Mouse (Mus musculus) kidney, embryonic 16.5 days (tissue): ENCODE data around the gene Eloa. TPM values are rescaled to one million over a fixed set of nuclear protein-coding genes. Genes with fewer than 3 reads are reported as not detected.
"Not testable (repeated sequence)": the region's sequence is repeated elsewhere in the genome, so short reads cannot be mapped to it uniquely, and the experiment has no call there.

Experiments
- ATAC-seq: fragments of 200-750 bp; cut with Nextera tagmentation; 2 replicates; pipeline ENCODE4 v1.8.0; 2017; ENCODE audit warnings: moderate TSS enrichment; ENCODE audit not compliant: low FRiP score, low TSS enrichment
- H3K27ac ChIP-seq: fragments of 300-500 bp; sonication (generic); 2 replicates; pipeline ENCODE4 v1.5.1; 2014; ENCODE audit warnings: low read length
- H3K27me3 ChIP-seq: fragments of 300-500 bp; sonication (generic); 2 replicates; pipeline ENCODE4 v1.6.1; 2014; ENCODE audit warnings: low read length, control low read depth, mixed read lengths; ENCODE audit not compliant: insufficient read depth
- H3K36me3 ChIP-seq: fragments of 300-500 bp; sonication (generic); 2 replicates; pipeline ENCODE4 v1.6.1; 2014; ENCODE audit warnings: low read length, control low read depth, mixed read lengths; ENCODE audit not compliant: insufficient read depth
- H3K4me1 ChIP-seq: fragments of 300-500 bp; sonication (generic); 2 replicates; pipeline ENCODE4 v1.6.1; 2014; ENCODE audit warnings: low read length, control low read depth, mixed read lengths; ENCODE audit not compliant: insufficient read depth
- H3K4me2 ChIP-seq: fragments of 300-500 bp; sonication (generic); replicated peaks from 2 replicates; pipeline ENCODE4 v1.6.1; 2014; ENCODE audit warnings: low read depth, low read length
- H3K4me3 ChIP-seq: fragments of 300-500 bp; sonication (generic); 2 replicates; pipeline ENCODE4 v1.5.1; 2014; ENCODE audit warnings: mild to moderate bottlenecking, low read length
- H3K9ac ChIP-seq: fragments of 300-500 bp; sonication (generic); replicated peaks from 2 replicates; pipeline ENCODE4 v1.6.1; 2014; ENCODE audit warnings: low read length
- H3K9me3 ChIP-seq: fragments of 300-500 bp; sonication (generic); 2 replicates; pipeline ENCODE4 v1.6.1; 2016; ENCODE audit warnings: low read length, control low read depth
- WGBS: fragments of 180-500 bp; shearing (Covaris S2); extraction: QIAGEN DNeasy Blood & Tissue Kit; methylation state at CpG from one replicate; pipeline ENCODE4 v1.1.7; 2014; 5-methylcytosine and 5-hydroxymethylcytosine counted together
- polyA plus RNA-seq: library from polyadenylated mRNA; unstranded; fragments of >200 nt; fragmentation: Nextera tagmentation; extraction: Ambion mirVana; gene quantifications from 2 replicates; pipeline ENCODE4 v1.2.1, GENCODE M21; 2015

Eloa gene
- polyA plus RNA-seq, 1 experiment from 2014 or later: 45.1 TPM

GRCm38 (mm10) chr4:135986943-135987710 is 34.4 kb downstream of the Eloa start, which contains the start of gene Pithd1:
TSS of gene Pithd1 (minus strand) at chr4:135987264.
- H3K9ac ChIP-seq: peak within 1 kb of the TSS; percentile 93
- no peaks in the 10 kb centered on the region for H3K27me3 ChIP-seq
- no peaks in the 10 kb centered on the region for H3K9me3 ChIP-seq
- H3K4me3 ChIP-seq: peak within 1 kb of the TSS; percentile 90
- H3K27ac ChIP-seq: peak within 1 kb of the TSS; percentile 83
- WGBS: under 1% methylated on average over 75 of the region's 81 CpGs
- H3K4me2 ChIP-seq: peak within 1 kb of the TSS; percentile 58
- peak; percentile 96 for ATAC-seq
- peaks cover 18% of the 10 kb centered on the region for H3K4me1 ChIP-seq
- H3K36me3 ChIP-seq: peaks cover 18% of the 10 kb centered on the region

DNA sequence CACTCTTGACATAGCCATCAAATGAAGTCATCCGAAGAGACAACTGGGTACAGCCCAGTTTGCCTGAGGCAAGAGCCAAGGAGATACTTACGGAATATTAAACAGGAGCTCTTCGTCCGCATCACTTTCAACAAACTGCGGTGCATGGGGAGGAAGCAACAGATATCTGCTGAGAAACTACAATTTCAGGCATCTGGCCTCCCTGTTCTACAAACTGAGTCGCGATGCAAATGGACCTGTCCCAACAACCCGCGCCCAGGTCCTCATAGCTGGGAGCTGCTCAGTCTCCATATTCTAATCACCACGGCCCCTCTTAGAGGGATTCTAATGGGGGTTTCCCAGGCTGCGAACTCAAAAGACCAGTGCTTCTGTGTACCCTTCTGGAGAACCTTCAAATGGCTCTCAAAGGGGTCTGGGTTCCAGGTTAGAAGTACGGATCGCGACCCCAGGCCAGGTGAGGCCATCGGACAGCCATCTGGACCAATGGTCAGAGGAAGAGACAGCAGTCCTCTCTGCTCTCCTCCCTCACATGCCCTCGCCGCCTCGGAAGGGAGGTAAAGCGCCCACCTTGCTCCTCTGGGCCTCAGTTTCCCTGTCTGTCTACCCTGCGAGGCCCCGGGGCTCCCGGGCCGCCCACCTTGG is 35.1 kb downstream of the Eloa start:
- peak overlapping the region; percentile 83 for H3K27ac ChIP-seq
- H3K4me2 ChIP-seq: peak overlapping the region; percentile 58
- peaks cover 18% of the 10 kb centered on the region for H3K4me1 ChIP-seq
- no peaks in the 10 kb centered on the region for H3K9me3 ChIP-seq
- ATAC-seq: peak; percentile 2; the same call in 1 of the 2 replicates
- no peaks in the 10 kb centered on the region for H3K27me3 ChIP-seq
- H3K4me3 ChIP-seq: peak overlapping the region; percentile 90
- peaks cover 18% of the 10 kb centered on the region for H3K36me3 ChIP-seq
- 7% methylated on average over 23 of the region's 23 CpGs for WGBS
- H3K9ac ChIP-seq: peak overlapping the region; percentile 93

DNA sequence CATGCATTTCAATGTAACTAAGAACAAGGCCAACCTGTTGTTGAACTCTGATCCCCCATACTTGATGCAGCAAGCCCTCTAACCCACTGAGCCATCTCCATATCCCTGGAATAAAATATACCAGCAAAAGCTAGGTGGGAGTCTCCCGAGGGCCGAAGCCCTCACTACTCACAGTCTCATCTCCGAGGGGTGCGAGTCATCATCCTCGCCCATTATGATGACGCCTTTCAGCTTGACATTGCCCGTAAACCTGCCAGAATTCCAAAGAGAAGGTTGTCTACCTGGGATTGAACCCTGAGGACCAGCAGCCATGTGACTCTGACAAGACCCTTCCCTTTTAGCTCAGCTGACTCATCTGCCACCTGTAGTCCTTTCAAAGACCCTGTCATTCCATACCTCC is 35.8 kb downstream of the Eloa start:
- ATAC-seq: no peak
- Histone ChIP-seq H3K36me3 (peaks cover 18% of the 10 kb centered on the region), H3K27me3 (no peaks in the 10 kb centered on the region), H3K9me3 (no peaks in the 10 kb centered on the region), H3K4me3 (peak overlapping the region; percentile 90), H3K27ac (no peak overlapping the region), H3K4me2 (peak overlapping the region; percentile 58), H3K9ac (0 out of 2 replicates have a peak overlapping the region, but pooled peaks have one; percentile 93), H3K4me1 (peaks cover 18% of the 10 kb centered on the region)
- 89% methylated on average over 7 of the region's 7 CpGs for WGBS

DNA sequence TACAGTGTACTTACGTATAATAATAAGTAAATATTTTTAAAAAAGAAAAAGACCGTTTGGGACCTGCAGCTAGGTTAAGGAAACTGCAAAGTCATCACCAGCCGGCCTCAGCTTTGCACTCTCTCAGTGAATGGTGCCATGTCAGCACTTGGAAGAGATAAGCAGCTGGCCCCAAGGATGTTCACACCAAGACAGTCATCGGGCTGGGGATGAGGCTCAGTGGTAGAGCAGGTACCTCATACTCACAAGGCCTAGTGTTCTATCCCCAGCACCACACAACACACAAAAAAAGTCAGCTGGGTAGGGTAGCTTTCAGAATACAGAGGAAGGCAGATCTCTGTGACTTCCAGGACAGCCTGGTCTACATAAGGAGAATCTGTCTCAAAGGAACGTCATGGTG is 36.4 kb downstream of the Eloa start:
- ATAC-seq: no peak
- Histone ChIP-seq H3K27ac (no peak overlapping the region), H3K36me3 (peaks cover 18% of the 10 kb centered on the region), H3K4me2 (no peak overlapping the region), H3K9ac (no peak overlapping the region), H3K4me1 (peaks cover 18% of the 10 kb centered on the region), H3K27me3 (no peaks in the 10 kb centered on the region), H3K9me3 (no peaks in the 10 kb centered on the region), H3K4me3 (no peak overlapping the region)
- 90% methylated on average over 5 of the region's 5 CpGs for WGBS

DNA sequence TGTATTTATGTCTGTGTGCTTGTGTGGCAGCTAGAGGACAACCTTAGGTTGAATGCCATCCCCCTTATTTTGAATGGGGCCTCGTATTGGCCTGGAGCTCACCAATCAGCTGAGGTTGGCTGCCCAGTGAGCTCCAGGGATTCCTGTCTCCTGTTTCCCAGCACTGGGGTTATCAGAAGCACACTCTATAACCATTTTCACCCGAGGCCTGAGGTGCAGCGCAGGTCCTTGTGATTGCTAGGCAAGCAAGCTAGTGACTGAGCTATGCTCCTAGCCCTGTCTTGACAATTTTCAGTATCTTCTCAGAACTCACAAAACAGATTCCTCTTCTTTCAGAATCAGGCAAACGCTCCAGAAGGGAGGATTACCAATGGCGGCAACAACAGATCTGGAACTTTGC is 37.0 kb downstream of the Eloa start:
- H3K4me2 ChIP-seq: no peak overlapping the region
- no peaks in the 10 kb centered on the region for H3K9me3 ChIP-seq
- peaks cover 18% of the 10 kb centered on the region for H3K36me3 ChIP-seq
- 86% methylated on average over 5 of the region's 5 CpGs for WGBS
- H3K27me3 ChIP-seq: no peaks in the 10 kb centered on the region
- no peak overlapping the region for H3K4me3 ChIP-seq
- no peak for ATAC-seq
- H3K4me1 ChIP-seq: peaks cover 18% of the 10 kb centered on the region
- no peak overlapping the region for H3K27ac ChIP-seq
- H3K9ac ChIP-seq: no peak overlapping the region

GRCm38 (mm10) chr4:135981524-135982063 is 40.0 kb downstream of the Eloa start:
- 80% methylated on average over 7 of the region's 7 CpGs for WGBS
- H3K4me1 ChIP-seq: peaks cover 13% of the 10 kb centered on the region

GRCm38 (mm10) chr4:135980223-135980622 is 41.3 kb downstream of the Eloa start:
- not testable (repeated sequence) for H3K27ac ChIP-seq, H3K9ac ChIP-seq, H3K9me3 ChIP-seq, H3K27me3 ChIP-seq, H3K4me3 ChIP-seq, H3K4me1 ChIP-seq, H3K4me2 ChIP-seq, ATAC-seq
- peaks cover 43% of the 10 kb centered on the region for H3K36me3 ChIP-seq
- 96% methylated on average over 4 of the region's 5 CpGs for WGBS

More at GRCm38 (mm10) chr4:135981524-135982063, 40.0 kb downstream of the Eloa start:
- H3K4me2 ChIP-seq: no peak overlapping the region
- no peaks in the 10 kb centered on the region for H3K9me3 ChIP-seq
- H3K36me3 ChIP-seq: peaks cover 35% of the 10 kb centered on the region
- no peak for ATAC-seq
- no peaks in the 10 kb centered on the region for H3K27me3 ChIP-seq
- H3K9ac ChIP-seq: no peak overlapping the region
- no peak overlapping the region for H3K4me3 ChIP-seq
- H3K27ac ChIP-seq: no peak overlapping the region

DNA sequence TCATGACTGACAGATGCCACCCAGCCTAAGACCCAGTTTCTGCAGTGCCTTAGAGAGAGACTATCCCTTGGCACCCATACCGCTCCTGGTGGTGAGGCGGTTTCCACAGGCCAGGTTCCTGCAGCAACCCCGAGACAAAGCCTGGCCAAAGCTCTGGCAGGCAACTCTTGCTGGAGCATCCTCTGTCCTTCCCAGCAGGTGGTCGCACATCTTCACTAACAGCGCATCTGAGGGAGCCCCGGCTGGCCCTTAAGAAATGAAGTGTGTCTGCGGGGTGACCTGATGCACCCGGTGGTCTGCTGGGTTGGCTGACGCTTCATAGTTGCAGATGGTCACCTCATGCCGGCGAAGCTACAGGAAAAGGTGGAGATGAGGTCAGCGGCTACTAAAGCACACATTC is 45.4 kb downstream of the Eloa start:
- Histone ChIP-seq H3K36me3 (peaks cover 34% of the 10 kb centered on the region), H3K4me1 (peaks cover 14% of the 10 kb centered on the region), H3K27me3 (no peaks in the 10 kb centered on the region), H3K9me3 (no peaks in the 10 kb centered on the region), H3K4me3 (no peak overlapping the region), H3K4me2 (no peak overlapping the region), H3K9ac (no peak overlapping the region), H3K27ac (no peak overlapping the region)
- WGBS: 91% methylated on average over 12 of the region's 12 CpGs
- no peak for ATAC-seq

GRCm38 (mm10) chr4:135972911-135973811 is 48.4 kb downstream of the Eloa start:
- Histone ChIP-seq H3K27ac (no peak overlapping the region), H3K4me1 (peaks cover 19% of the 10 kb centered on the region), H3K27me3 (no peaks in the 10 kb centered on the region), H3K9me3 (no peaks in the 10 kb centered on the region), H3K36me3 (peaks cover 49% of the 10 kb centered on the region), H3K4me3 (peak overlapping the region; percentile 92), H3K9ac (peak overlapping the region; percentile 91), H3K4me2 (peak overlapping the region; percentile 85)
- 61% methylated on average over 13 of the region's 13 CpGs for WGBS
- no peak for ATAC-seq
